Mouse (Mus musculus) heart, adult 2 months (tissue): ENCODE measurements around the gene Syt7. TPM values are rescaled to one million over a fixed set of nuclear protein-coding genes. Genes with fewer than 3 reads are reported as not detected.

Experiments used
- DNase-seq, 2 experiments: peaks; one replicate each; pipeline ENCODE4 v3.0.0; 2021
- H3K27ac ChIP-seq: fragments of 200-600 bp; 2 replicates; pipeline ENCODE4 v1.8.1; 2022
- H3K27me3 ChIP-seq: fragments of 200-500 bp; 2 replicates; pipeline ENCODE4 v1.6.1; 2012; ENCODE audit warnings: mild to moderate bottlenecking, low read length, inconsistent platforms, mixed read lengths; ENCODE audit not compliant: control insufficient read depth, insufficient read depth
- H3K36me3 ChIP-seq: fragments of 200-500 bp; 2 replicates; pipeline ENCODE4 v1.6.1; 2012; ENCODE audit warnings: low read length, inconsistent platforms; ENCODE audit not compliant: control insufficient read depth, insufficient read depth
- H3K4me1 ChIP-seq: fragments of 200-500 bp; 2 replicates; pipeline ENCODE4 v1.6.1; 2011; ENCODE audit warnings: low read length; ENCODE audit not compliant: control insufficient read depth, insufficient read depth
- H3K4me3 ChIP-seq: fragments of 200-600 bp; 2 replicates; pipeline ENCODE4 v1.8.1; 2022
- H3K79me2 ChIP-seq: fragments of 200-500 bp; replicated peaks from 2 replicates; pipeline ENCODE4 v1.6.1; 2012; ENCODE audit warnings: mild to moderate bottlenecking, inconsistent platforms, low read length, moderate library complexity, mixed read lengths; ENCODE audit not compliant: control insufficient read depth, insufficient read depth
- H3K9ac ChIP-seq: fragments of 200-500 bp; 2 replicates; pipeline ENCODE4 v1.6.1; 2012; ENCODE audit warnings: low read depth, mild to moderate bottlenecking, control low read depth, inconsistent platforms, low read length, mixed read lengths
- CTCF ChIP-seq: fragments of 200-600 bp; IDR thresholded peaks from 2 replicates; pipeline ENCODE4 v1.8.1; 2022; ENCODE audit warnings: antibody characterized with exemption, mild to moderate bottlenecking, moderate library complexity
- EP300 ChIP-seq: fragments of 200-500 bp; IDR thresholded peaks from 2 replicates; pipeline ENCODE4 v1.6.1; 2011; ENCODE audit warnings: low read depth, low read length, control low read depth; ENCODE audit not compliant: insufficient read depth
- POLR2A ChIP-seq: fragments of 200-500 bp; IDR thresholded peaks from 2 replicates; pipeline ENCODE4 v1.6.1; 2011; ENCODE audit warnings: mild to moderate bottlenecking, low read depth, low read length, control low read depth; ENCODE audit not compliant: insufficient read depth
- WGBS: fragments of 180-500 bp; shearing (Covaris S2); methylation state at CpG from one replicate; pipeline ENCODE4 v1.1.7; 2018; 5-methylcytosine and 5-hydroxymethylcytosine counted together
- intact Hi-C: fragments of 180-260 bp; cut with DNase I; formaldehyde crosslinking; loops from one replicate; pipeline ENCODE4 v1.15.1; 2025
- polyA plus RNA-seq: library from polyadenylated mRNA; depleted of rRNA; stranded (reverse); fragments of >200 nt; gene quantifications from 2 replicates; pipeline ENCODE4 v1.2.3, GENCODE M21; 2012
- total RNA-seq, 2 experiments: library from RNA; stranded (reverse); gene quantifications; 2 replicates each; pipeline ENCODE4 v1.2.3; 2021

Gene Syt7
- total and polyA plus RNA-seq, 3 experiments = 17.6 to 38.6 (median 35.7) TPM

GRCm38 (mm10) chr19:10421986-10422976, 33.4 kb downstream of the Syt7 start:
- H3K36me3 ChIP-seq = no peaks in the 10 kb centered on the region
- H3K27me3 ChIP-seq = no peaks in the 10 kb centered on the region; the same call in 1 of the 2 replicates
- 18% methylated on average over 53 of the region's 53 CpGs for WGBS
- no peak overlapping the region for H3K27ac ChIP-seq
- no peaks in the 10 kb centered on the region for H3K79me2 ChIP-seq
- no peak overlapping the region for H3K4me3 ChIP-seq
- no peak for DNase-seq
- 0 out of 2 replicates have a peak overlapping the region, but pooled peaks have one; percentile 8 for H3K9ac ChIP-seq
- no peaks in the 10 kb centered on the region for H3K4me1 ChIP-seq
- intact Hi-C loops = no loop called here
- TF ChIP-seq EP300 (no peak), POLR2A (no peak), CTCF (no peak)

GRCm38 (mm10) chr19:10424751-10425150, 35.9 kb downstream of the Syt7 start:
- Histone ChIP-seq H3K4me3 (no peak overlapping the region), H3K4me1 (peaks cover 2% of the 10 kb centered on the region; the same call in 1 of the 2 replicates), H3K27me3 (no peaks in the 10 kb centered on the region; the same call in 1 of the 2 replicates), H3K36me3 (no peaks in the 10 kb centered on the region), H3K27ac (no peak overlapping the region), H3K9ac (no peak overlapping the region), H3K79me2 (no peaks in the 10 kb centered on the region)
- 44% methylated on average over 1 of the region's 1 CpGs for WGBS
- DNase-seq = no peak
- intact Hi-C loops = no loop called here
- no peak for TF ChIP-seq POLR2A
- no peak for TF ChIP-seq EP300
- TF ChIP-seq CTCF = no peak

GRCm38 (mm10) chr19:10425484-10426270, 36.8 kb downstream of the Syt7 start:
- no peaks in the 10 kb centered on the region; the same call in 1 of the 2 replicates for H3K27me3 ChIP-seq
- H3K4me3 ChIP-seq = no peak overlapping the region
- no peak for DNase-seq
- no peak overlapping the region for H3K9ac ChIP-seq
- 71% methylated on average over 13 of the region's 13 CpGs for WGBS
- no peak overlapping the region for H3K27ac ChIP-seq
- no peaks in the 10 kb centered on the region for H3K36me3 ChIP-seq
- no peaks in the 10 kb centered on the region for H3K79me2 ChIP-seq
- H3K4me1 ChIP-seq = peaks cover 3% of the 10 kb centered on the region; the same call in 1 of the 2 replicates
- TF ChIP-seq EP300 (no peak), POLR2A (no peak), CTCF (no peak)
- intact Hi-C loops = no loop called here

- H3K9ac ChIP-seq = no peak overlapping the region
- DNase-seq = no peak
- H3K4me3 ChIP-seq = no peak overlapping the region
- WGBS = 68% methylated on average over 25 of the region's 25 CpGs
- no peak overlapping the region for H3K27ac ChIP-seq
- intact Hi-C loops = no loop called here
- no peaks in the 10 kb centered on the region; the same call in 1 of the 2 replicates for H3K27me3 ChIP-seq
- no peaks in the 10 kb centered on the region for H3K36me3 ChIP-seq
- TF ChIP-seq CTCF = no peak
- TF ChIP-seq EP300 = no peak
- TF ChIP-seq POLR2A = no peak
- peaks cover 3% of the 10 kb centered on the region; the same call in 1 of the 2 replicates for H3K4me1 ChIP-seq
- no peaks in the 10 kb centered on the region for H3K79me2 ChIP-seq
Observed at GRCm38 (mm10) chr19:10426312-10426711, 37.4 kb downstream of the Syt7 start.

- intact Hi-C loops = no loop called here
- DNase-seq = no peak
Observed at GRCm38 (mm10) chr19:10426793-10427192, 37.9 kb downstream of the Syt7 start.

More at GRCm38 (mm10) chr19:10426793-10427192, 37.9 kb downstream of the Syt7 start:
- Histone ChIP-seq H3K27me3 (no peaks in the 10 kb centered on the region; the same call in 1 of the 2 replicates), H3K4me3 (no peak overlapping the region), H3K79me2 (no peaks in the 10 kb centered on the region), H3K9ac (no peak overlapping the region), H3K27ac (no peak overlapping the region), H3K4me1 (peaks cover 3% of the 10 kb centered on the region; the same call in 1 of the 2 replicates), H3K36me3 (no peaks in the 10 kb centered on the region)
- TF ChIP-seq POLR2A (no peak), EP300 (no peak), CTCF (no peak)
- 57% methylated on average over 6 of the region's 6 CpGs for WGBS
